Mouse (Mus musculus) lung, postnatal 0 days (tissue): ENCODE data around the gene Car12. TPM values are rescaled to one million over a fixed set of nuclear protein-coding genes. Genes with fewer than 3 reads are reported as not detected.

ENCODE experiments used
- ATAC-seq: fragments of 200-750 bp; cut with Nextera tagmentation; 2 replicates; pipeline ENCODE4 v1.8.0; 2017; ENCODE audit warnings: moderate library complexity
- DNase-seq: peaks from one replicate; pipeline ENCODE4 v3.0.0-alpha.2; 2016; ENCODE audit warnings: low spot score
- H3K27ac ChIP-seq: fragments of 300-500 bp; sonication (generic); 2 replicates; pipeline ENCODE4 v1.5.1; 2014; ENCODE audit warnings: antibody characterized with exemption, mild to moderate bottlenecking, low read length, mixed read lengths
- H3K27me3 ChIP-seq: fragments of 300-500 bp; sonication (generic); replicated peaks from 2 replicates; pipeline ENCODE4 v1.6.1; 2014; ENCODE audit warnings: low read length, mixed read lengths; ENCODE audit not compliant: insufficient read depth
- H3K36me3 ChIP-seq: fragments of 300-500 bp; sonication (generic); 2 replicates; pipeline ENCODE4 v1.6.1; 2014; ENCODE audit warnings: low read length, mixed read lengths; ENCODE audit not compliant: insufficient read depth
- H3K4me1 ChIP-seq: fragments of 300-500 bp; sonication (generic); 2 replicates; pipeline ENCODE4 v1.6.1; 2014; ENCODE audit warnings: antibody characterized with exemption, low read depth, low read length, mixed read lengths; ENCODE audit not compliant: insufficient read depth
- H3K4me2 ChIP-seq: fragments of 300-500 bp; sonication (generic); replicated peaks from 2 replicates; pipeline ENCODE4 v1.6.1; 2014; ENCODE audit warnings: low read depth, mild to moderate bottlenecking, low read length, moderate library complexity, mixed read lengths
- H3K4me3 ChIP-seq: fragments of 300-500 bp; sonication (generic); 2 replicates; pipeline ENCODE4 v1.5.1; 2014; ENCODE audit warnings: low read depth, low read length
- H3K9ac ChIP-seq: fragments of 300-500 bp; sonication (generic); replicated peaks from 2 replicates; pipeline ENCODE4 v1.6.1; 2014; ENCODE audit warnings: low read depth, mild to moderate bottlenecking
- H3K9me3 ChIP-seq: fragments of 300-500 bp; sonication (generic); 2 replicates; pipeline ENCODE4 v1.6.1; 2016; ENCODE audit warnings: low read length, mixed read lengths
- CTCF ChIP-seq: IDR thresholded peaks from 2 replicates; pipeline ENCODE4 v1.5.1; 2016; ENCODE audit warnings: antibody characterized with exemption, mild to moderate bottlenecking
- EP300 ChIP-seq: IDR thresholded peaks from 2 replicates; pipeline ENCODE4 v1.6.1; 2016; ENCODE audit warnings: antibody characterized with exemption, mild to moderate bottlenecking, control low read depth
- WGBS: fragments of 180-500 bp; shearing (Covaris S2); extraction: QIAGEN DNeasy Blood & Tissue Kit; methylation state at CpG from one replicate; pipeline ENCODE4 v1.1.7; 2014; 5-methylcytosine and 5-hydroxymethylcytosine counted together
- polyA plus RNA-seq: library from polyadenylated mRNA; unstranded; fragments of >200 nt; fragmentation: Nextera tagmentation; extraction: Ambion mirVana; gene quantifications from 2 replicates; pipeline ENCODE4 v1.2.1, GENCODE M21; 2015

The Car12 gene
- polyA plus RNA-seq, 1 experiment from 2014 or later = 0.24 TPM

GRCm38 (mm10) chr9:66691683-66692305, 21.7 kb upstream of the Car12 start:
- no peak for ATAC-seq
- no peak overlapping the region for H3K4me2 ChIP-seq
- TF ChIP-seq EP300 = no peak
- TF ChIP-seq CTCF = peak; percentile 49
- no peak overlapping the region for H3K27ac ChIP-seq
- H3K27me3 ChIP-seq = no peaks in the 10 kb centered on the region
- WGBS = 77% methylated on average over 4 of the region's 4 CpGs
- H3K9ac ChIP-seq = no peak overlapping the region
- no peaks in the 10 kb centered on the region for H3K4me1 ChIP-seq
- H3K4me3 ChIP-seq = no peak overlapping the region
- DNase-seq = peak; percentile 25
- no peaks in the 10 kb centered on the region for H3K36me3 ChIP-seq
- H3K9me3 ChIP-seq = no peaks in the 10 kb centered on the region

GRCm38 (mm10) chr9:66697355-66698140, 15.9 kb upstream of the Car12 start:
- DNase-seq (peak; percentile 45), ATAC-seq (peak; percentile 66; the same call in 1 of the 2 replicates)
- 62% methylated on average over 7 of the region's 7 CpGs for WGBS
- H3K9ac ChIP-seq = no peak overlapping the region
- no peak overlapping the region for H3K4me2 ChIP-seq
- no peaks in the 10 kb centered on the region for H3K27me3 ChIP-seq
- no peaks in the 10 kb centered on the region for H3K36me3 ChIP-seq
- H3K4me1 ChIP-seq = no peaks in the 10 kb centered on the region
- H3K4me3 ChIP-seq = no peak overlapping the region
- TF ChIP-seq EP300 (no peak), CTCF (no peak)
- H3K27ac ChIP-seq = no peak overlapping the region
- H3K9me3 ChIP-seq = no peaks in the 10 kb centered on the region

- Histone ChIP-seq H3K4me3 (no peak overlapping the region), H3K4me1 (no peaks in the 10 kb centered on the region), H3K27ac (no peak overlapping the region), H3K4me2 (no peak overlapping the region), H3K9ac (no peak overlapping the region), H3K36me3 (no peaks in the 10 kb centered on the region), H3K9me3 (no peaks in the 10 kb centered on the region), H3K27me3 (no peaks in the 10 kb centered on the region)
- DNase-seq = no peak
- 87% methylated on average over 4 of the region's 4 CpGs for WGBS
- ATAC-seq = no peak
- no peak for TF ChIP-seq CTCF
- TF ChIP-seq EP300 = no peak
Measured at GRCm38 (mm10) chr9:66699748-66700147, 13.7 kb upstream of the Car12 start.

- ATAC-seq = no peak
- no peaks in the 10 kb centered on the region for H3K36me3 ChIP-seq
Measured at GRCm38 (mm10) chr9:66703002-66703401, 10.5 kb upstream of the Car12 start.

GRCm38 (mm10) chr9:66705354-66705753, 8.1 kb upstream of the Car12 start:
- no peaks in the 10 kb centered on the region for H3K27me3 ChIP-seq

More at GRCm38 (mm10) chr9:66703002-66703401, 10.5 kb upstream of the Car12 start:
- WGBS = 86% methylated on average over 4 of the region's 4 CpGs
- Histone ChIP-seq H3K9me3 (no peaks in the 10 kb centered on the region), H3K27ac (no peak overlapping the region), H3K4me1 (no peaks in the 10 kb centered on the region), H3K4me2 (no peak overlapping the region), H3K27me3 (no peaks in the 10 kb centered on the region), H3K9ac (no peak overlapping the region), H3K4me3 (no peak overlapping the region)
- TF ChIP-seq EP300 (no peak), CTCF (no peak)
- DNase-seq = no peak

GRCm38 (mm10) chr9:66705766-66706165, 7.7 kb upstream of the Car12 start:
- no peak overlapping the region for H3K4me2 ChIP-seq
- H3K9me3 ChIP-seq = no peaks in the 10 kb centered on the region
- H3K4me1 ChIP-seq = no peaks in the 10 kb centered on the region
- H3K27ac ChIP-seq = no peak overlapping the region
- no peak overlapping the region for H3K9ac ChIP-seq
- 48% methylated on average over 2 of the region's 2 CpGs for WGBS
- peak; percentile 91 for TF ChIP-seq CTCF
- no peak for TF ChIP-seq EP300
- H3K4me3 ChIP-seq = no peak overlapping the region
- no peaks in the 10 kb centered on the region for H3K36me3 ChIP-seq
- H3K27me3 ChIP-seq = no peaks in the 10 kb centered on the region
- peak; percentile 46; the same call in 1 of the 2 replicates for ATAC-seq
- peak; percentile 71 for DNase-seq

More at GRCm38 (mm10) chr9:66705354-66705753, 8.1 kb upstream of the Car12 start:
- no peak overlapping the region for H3K4me2 ChIP-seq
- H3K36me3 ChIP-seq = no peaks in the 10 kb centered on the region
- no peak for DNase-seq
- no peaks in the 10 kb centered on the region for H3K4me1 ChIP-seq
- no peak overlapping the region for H3K27ac ChIP-seq
- TF ChIP-seq EP300 = no peak
- TF ChIP-seq CTCF = peak; percentile 40
- H3K4me3 ChIP-seq = no peak overlapping the region
- ATAC-seq = no peak
- H3K9ac ChIP-seq = no peak overlapping the region
- H3K9me3 ChIP-seq = no peaks in the 10 kb centered on the region
